Mouse (Mus musculus) neural tube, embryonic 13.5 days (tissue): ENCODE measurements at regions not wholly inside any gene's neighbourhood (a gene's known extent, or its start where the extent isn't known, plus 50 kb on each side); places are given as distances from the start of the nearest gene placed in this dataset.

Experiments used
- ATAC-seq: fragments of 200-750 bp; cut with Nextera tagmentation; 2 replicates; pipeline ENCODE4 v1.8.0; 2017; ENCODE audit warnings: low read depth, mild to moderate bottlenecking, moderate TSS enrichment, moderate library complexity
- H3K27ac ChIP-seq: fragments of 300-500 bp; sonication (generic); replicated peaks from 2 replicates; pipeline ENCODE4 v1.5.1; 2015; ENCODE audit warnings: moderate library complexity, mild to moderate bottlenecking, inconsistent platforms
- H3K27me3 ChIP-seq: fragments of 300-500 bp; sonication (generic); 2 replicates; pipeline ENCODE4 v1.6.1; 2015; ENCODE audit warnings: mild to moderate bottlenecking, inconsistent platforms
- H3K36me3 ChIP-seq: fragments of 300-500 bp; sonication (generic); 2 replicates; pipeline ENCODE4 v1.6.1; 2015; ENCODE audit warnings: mild to moderate bottlenecking, inconsistent platforms
- H3K4me1 ChIP-seq: fragments of 300-500 bp; sonication (generic); replicated peaks from 2 replicates; pipeline ENCODE4 v1.6.1; 2015; ENCODE audit warnings: inconsistent platforms
- H3K4me2 ChIP-seq: fragments of 300-500 bp; sonication (generic); 2 replicates; pipeline ENCODE4 v1.6.1; 2015; ENCODE audit warnings: inconsistent platforms, mild to moderate bottlenecking, moderate library complexity
- H3K4me3 ChIP-seq: fragments of 300-500 bp; sonication (generic); 2 replicates; pipeline ENCODE4 v1.5.1; 2015; ENCODE audit warnings: mild to moderate bottlenecking, inconsistent platforms
- H3K9ac ChIP-seq: fragments of 300-500 bp; sonication (generic); 2 replicates; pipeline ENCODE4 v1.6.1; 2015; ENCODE audit warnings: moderate library complexity, mild to moderate bottlenecking, inconsistent platforms
- H3K9me3 ChIP-seq: fragments of 300-500 bp; sonication (generic); 2 replicates; pipeline ENCODE4 v1.6.1; 2016; ENCODE audit warnings: inconsistent platforms
- WGBS: fragments of 180-500 bp; shearing (Covaris S2); methylation state at CpG from one replicate; pipeline ENCODE4 v1.1.7; 2015; 5-methylcytosine and 5-hydroxymethylcytosine counted together

GRCm38 (mm10) chr8:6813816-6814215, 1708.7 kb upstream of the Slc10a2 start:
- ATAC-seq, result no peak
- H3K27me3 ChIP-seq, result no peaks in the 10 kb centered on the region

GRCm38 (mm10) chr8:6807116-6807515, 1702.0 kb upstream of the Slc10a2 start:
- no peak overlapping the region for H3K27ac ChIP-seq
- H3K4me3 ChIP-seq, result no peak overlapping the region
- H3K27me3 ChIP-seq, result no peaks in the 10 kb centered on the region
- no peaks in the 10 kb centered on the region for H3K36me3 ChIP-seq
- no peaks in the 10 kb centered on the region for H3K9me3 ChIP-seq
- 57% methylated on average over 2 of the region's 2 CpGs for WGBS
- H3K9ac ChIP-seq, result no peak overlapping the region
- no peaks in the 10 kb centered on the region for H3K4me1 ChIP-seq
- no peak overlapping the region for H3K4me2 ChIP-seq
- ATAC-seq, result no peak

More at GRCm38 (mm10) chr8:6813816-6814215, 1708.7 kb upstream of the Slc10a2 start:
- no peaks in the 10 kb centered on the region for H3K9me3 ChIP-seq
- no peak overlapping the region for H3K4me2 ChIP-seq
- H3K36me3 ChIP-seq, result no peaks in the 10 kb centered on the region
- H3K27ac ChIP-seq, result no peak overlapping the region
- H3K4me1 ChIP-seq, result no peaks in the 10 kb centered on the region
- 76% methylated on average over 3 of the region's 3 CpGs for WGBS
- H3K9ac ChIP-seq, result no peak overlapping the region
- no peak overlapping the region for H3K4me3 ChIP-seq

GRCm38 (mm10) chr8:6803199-6803598, 1698.0 kb upstream of the Slc10a2 start:
- Histone ChIP-seq H3K4me1 (no peaks in the 10 kb centered on the region), H3K27me3 (no peaks in the 10 kb centered on the region), H3K36me3 (no peaks in the 10 kb centered on the region), H3K4me3 (no peak overlapping the region), H3K4me2 (no peak overlapping the region), H3K9ac (no peak overlapping the region), H3K9me3 (no peaks in the 10 kb centered on the region), H3K27ac (no peak overlapping the region)
- 71% methylated on average over 1 of the region's 1 CpGs for WGBS
- no peak for ATAC-seq

- no peaks in the 10 kb centered on the region for H3K36me3 ChIP-seq
- H3K4me3 ChIP-seq, result no peak overlapping the region
- ATAC-seq, result no peak
- no peaks in the 10 kb centered on the region for H3K4me1 ChIP-seq
- H3K27ac ChIP-seq, result no peak overlapping the region
- H3K9ac ChIP-seq, result no peak overlapping the region
- H3K9me3 ChIP-seq, result no peaks in the 10 kb centered on the region
- no peak overlapping the region for H3K4me2 ChIP-seq
- H3K27me3 ChIP-seq, result no peaks in the 10 kb centered on the region
These were observed 1695.9 kb upstream of the Slc10a2 start for GRCm38 (mm10) chr8:6801076-6801475.

GRCm38 (mm10) chr8:6789096-6789495, 1683.9 kb upstream of the Slc10a2 start:
- Histone ChIP-seq H3K9ac (no peak overlapping the region), H3K27me3 (no peaks in the 10 kb centered on the region), H3K27ac (no peak overlapping the region), H3K4me3 (no peak overlapping the region), H3K4me2 (no peak overlapping the region), H3K36me3 (no peaks in the 10 kb centered on the region), H3K4me1 (no peaks in the 10 kb centered on the region), H3K9me3 (no peaks in the 10 kb centered on the region)
- 84% methylated on average over 1 of the region's 1 CpGs for WGBS
- ATAC-seq, result no peak

GRCm38 (mm10) chr8:6780983-6781382, 1675.8 kb upstream of the Slc10a2 start:
- ATAC-seq, result no peak
- no peaks in the 10 kb centered on the region for H3K4me1 ChIP-seq

GRCm38 (mm10) chr8:6775103-6775502, 1670.0 kb upstream of the Slc10a2 start:
- no peak overlapping the region for H3K4me3 ChIP-seq
- WGBS, result 87% methylated on average over 3 of the region's 3 CpGs
- no peak overlapping the region for H3K4me2 ChIP-seq
- no peaks in the 10 kb centered on the region for H3K4me1 ChIP-seq
- H3K27ac ChIP-seq, result no peak overlapping the region
- no peaks in the 10 kb centered on the region for H3K9me3 ChIP-seq
- no peaks in the 10 kb centered on the region for H3K27me3 ChIP-seq
- no peaks in the 10 kb centered on the region for H3K36me3 ChIP-seq
- no peak for ATAC-seq
- H3K9ac ChIP-seq, result no peak overlapping the region

More at GRCm38 (mm10) chr8:6780983-6781382, 1675.8 kb upstream of the Slc10a2 start:
- H3K27ac ChIP-seq, result no peak overlapping the region
- H3K9me3 ChIP-seq, result no peaks in the 10 kb centered on the region
- no peaks in the 10 kb centered on the region for H3K36me3 ChIP-seq
- no peak overlapping the region for H3K4me2 ChIP-seq
- no peaks in the 10 kb centered on the region for H3K27me3 ChIP-seq
- no peak overlapping the region for H3K9ac ChIP-seq
- no peak overlapping the region for H3K4me3 ChIP-seq

GRCm38 (mm10) chr8:6729571-6729970, 1624.4 kb upstream of the Slc10a2 start:
- Histone ChIP-seq H3K4me2 (no peak overlapping the region), H3K4me1 (0 out of 2 replicates have a peak, but pooled peaks cover 4% of the 10 kb centered on the region), H3K27ac (no peak overlapping the region), H3K27me3 (no peaks in the 10 kb centered on the region), H3K9ac (no peak overlapping the region), H3K4me3 (no peak overlapping the region), H3K36me3 (no peaks in the 10 kb centered on the region), H3K9me3 (no peaks in the 10 kb centered on the region)
- 25% methylated on average over 3 of the region's 3 CpGs for WGBS
- ATAC-seq, result no peak

GRCm38 (mm10) chr8:6708886-6709449, 1603.8 kb upstream of the Slc10a2 start:
- no peak for ATAC-seq
- 68% methylated on average over 3 of the region's 3 CpGs for WGBS

GRCm38 (mm10) chr8:6688595-6688994, 1583.4 kb upstream of the Slc10a2 start:
- Histone ChIP-seq H3K9me3 (no peaks in the 10 kb centered on the region), H3K4me3 (no peak overlapping the region), H3K4me2 (no peak overlapping the region), H3K9ac (no peak overlapping the region), H3K27ac (no peak overlapping the region), H3K4me1 (no peaks in the 10 kb centered on the region), H3K27me3 (no peaks in the 10 kb centered on the region), H3K36me3 (no peaks in the 10 kb centered on the region)
- no peak for ATAC-seq
- 87% methylated on average over 4 of the region's 4 CpGs for WGBS

More at GRCm38 (mm10) chr8:6708886-6709449, 1603.8 kb upstream of the Slc10a2 start:
- Histone ChIP-seq H3K4me1 (no peaks in the 10 kb centered on the region), H3K36me3 (no peaks in the 10 kb centered on the region), H3K4me2 (no peak overlapping the region), H3K27ac (no peak overlapping the region), H3K9ac (no peak overlapping the region), H3K27me3 (no peaks in the 10 kb centered on the region), H3K9me3 (no peaks in the 10 kb centered on the region), H3K4me3 (no peak overlapping the region)

GRCm38 (mm10) chr8:6658860-6659259, 1553.7 kb upstream of the Slc10a2 start:
- ATAC-seq, result no peak
- H3K4me1 ChIP-seq, result no peaks in the 10 kb centered on the region
- H3K27ac ChIP-seq, result no peak overlapping the region

GRCm38 (mm10) chr8:6657451-6657990, 1552.4 kb upstream of the Slc10a2 start:
- H3K27me3 ChIP-seq, result no peaks in the 10 kb centered on the region
- no peak for ATAC-seq
- no peak overlapping the region for H3K9ac ChIP-seq
- H3K27ac ChIP-seq, result no peak overlapping the region
- H3K36me3 ChIP-seq, result no peaks in the 10 kb centered on the region
- no peaks in the 10 kb centered on the region for H3K9me3 ChIP-seq
- H3K4me2 ChIP-seq, result no peak overlapping the region
- WGBS, result 66% methylated on average over 3 of the region's 3 CpGs
- no peak overlapping the region for H3K4me3 ChIP-seq
- no peaks in the 10 kb centered on the region for H3K4me1 ChIP-seq

More at GRCm38 (mm10) chr8:6658860-6659259, 1553.7 kb upstream of the Slc10a2 start:
- Histone ChIP-seq H3K36me3 (no peaks in the 10 kb centered on the region), H3K9ac (no peak overlapping the region), H3K27me3 (no peaks in the 10 kb centered on the region), H3K9me3 (no peaks in the 10 kb centered on the region), H3K4me3 (no peak overlapping the region), H3K4me2 (no peak overlapping the region)
- WGBS, result 91% methylated on average over 1 of the region's 1 CpGs

- no peak for ATAC-seq
- Histone ChIP-seq H3K4me1 (no peaks in the 10 kb centered on the region), H3K4me2 (no peak overlapping the region), H3K4me3 (no peak overlapping the region), H3K9ac (no peak overlapping the region), H3K27me3 (no peaks in the 10 kb centered on the region), H3K36me3 (no peaks in the 10 kb centered on the region), H3K9me3 (no peaks in the 10 kb centered on the region), H3K27ac (no peak overlapping the region)
These were observed 1547.0 kb upstream of the Slc10a2 start for GRCm38 (mm10) chr8:6652180-6652579.
